Mouse (Mus musculus) retina, adult 2 months (tissue): Measurements from ENCODE around the gene Rdh9.

Experiments used
- DNase-seq: peaks from one replicate; pipeline ENCODE4 v3.0.0-alpha.2; 2012; ENCODE audit warnings: low read depth, low spot score

Gene Rdh9

GRCm38 (mm10) chr10:127776011-127776410, at the start of gene Rdh9:
Gene Rdh9, plus strand, starts transcription at chr10:127776386.
- no peak for DNase-seq

- no peak for DNase-seq
These were observed 47.7 kb upstream of the Rdh9 start for GRCm38 (mm10) chr10:127728437-127728836.

- DNase-seq: no peak
These were observed 45.8 kb upstream of the Rdh9 start for GRCm38 (mm10) chr10:127730285-127730932.

- no peak for DNase-seq
These were observed 45.3 kb upstream of the Rdh9 start for GRCm38 (mm10) chr10:127730933-127731310.

GRCm38 (mm10) chr10:127731397-127731796, 44.8 kb upstream of the Rdh9 start:
- no peak for DNase-seq

- no peak for DNase-seq
These were observed 41.8 kb upstream of the Rdh9 start for GRCm38 (mm10) chr10:127734434-127734833.

- DNase-seq: no peak
These were observed 39.9 kb upstream of the Rdh9 start for GRCm38 (mm10) chr10:127736266-127736665.

GRCm38 (mm10) chr10:127736916-127737315, 39.3 kb upstream of the Rdh9 start:
- DNase-seq: no peak

- DNase-seq: no peak
These were observed 38.6 kb upstream of the Rdh9 start for GRCm38 (mm10) chr10:127737552-127737951.

GRCm38 (mm10) chr10:127738151-127738882, 37.9 kb upstream of the Rdh9 start:
- DNase-seq: no peak

- peak; percentile 55 for DNase-seq
These were observed 37.0 kb upstream of the Rdh9 start, which contains the start of gene Zbtb39 for GRCm38 (mm10) chr10:127739083-127739660. Gene Zbtb39, plus strand, starts transcription at chr10:127739538.

GRCm38 (mm10) chr10:127739661-127740161, 36.5 kb upstream of the Rdh9 start:
- no peak for DNase-seq

- no peak for DNase-seq
These were observed 31.5 kb upstream of the Rdh9 start for GRCm38 (mm10) chr10:127744661-127745060.

- DNase-seq: no peak
These were observed 30.3 kb upstream of the Rdh9 start for GRCm38 (mm10) chr10:127745886-127746285.

GRCm38 (mm10) chr10:127747254-127747653, 28.9 kb upstream of the Rdh9 start:
- no peak for DNase-seq

GRCm38 (mm10) chr10:127748847-127749612, 27.2 kb upstream of the Rdh9 start:
- DNase-seq: no peak

- DNase-seq: no peak
These were observed 25.9 kb upstream of the Rdh9 start for GRCm38 (mm10) chr10:127750136-127750777.

- DNase-seq: no peak
These were observed 24.6 kb upstream of the Rdh9 start, which contains the start of gene Gpr182 for GRCm38 (mm10) chr10:127751548-127751947. Gene Gpr182, minus strand, starts transcription at chr10:127751732.

GRCm38 (mm10) chr10:127754566-127755166, 21.5 kb upstream of the Rdh9 start:
- DNase-seq: no peak

- DNase-seq: no peak
These were observed 20.9 kb upstream of the Rdh9 start for GRCm38 (mm10) chr10:127755246-127755645.
